Mouse (Mus musculus): Measurements from ENCODE around the gene Rhebl1.

Rhebl1 gene

DNA sequence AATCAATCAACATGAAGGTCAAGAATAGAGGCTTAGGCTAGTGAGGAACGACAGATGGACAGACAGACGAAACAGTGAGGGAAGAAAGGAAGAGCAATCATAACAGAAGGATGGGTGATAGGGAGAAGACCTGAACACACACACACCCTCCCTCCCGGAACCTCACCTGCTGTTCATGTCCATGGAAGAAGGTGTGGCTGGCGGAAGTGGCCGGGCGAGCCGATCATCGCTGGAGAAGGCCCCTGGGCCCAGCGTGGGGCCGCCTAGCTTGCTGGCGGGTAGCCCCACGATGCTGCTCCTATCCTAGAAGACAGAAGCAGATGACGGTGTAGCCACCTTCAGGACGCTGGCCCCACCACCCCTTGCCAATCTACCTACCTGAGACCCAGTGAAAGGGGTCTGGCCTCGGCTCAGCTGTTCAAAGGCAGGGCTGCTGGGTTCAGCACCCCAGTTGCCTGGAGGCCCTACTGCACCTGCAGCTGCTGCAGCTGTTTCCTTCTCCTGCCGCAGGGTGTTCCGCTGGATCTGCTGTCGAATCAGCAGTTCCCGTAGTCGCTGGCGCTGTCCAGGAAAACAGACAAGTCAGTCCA lies 43.0 kb downstream of the Rhebl1 start:
- no peak for DNase-seq (ENCODE audit: low spot score in 2 of 2)

DNA sequence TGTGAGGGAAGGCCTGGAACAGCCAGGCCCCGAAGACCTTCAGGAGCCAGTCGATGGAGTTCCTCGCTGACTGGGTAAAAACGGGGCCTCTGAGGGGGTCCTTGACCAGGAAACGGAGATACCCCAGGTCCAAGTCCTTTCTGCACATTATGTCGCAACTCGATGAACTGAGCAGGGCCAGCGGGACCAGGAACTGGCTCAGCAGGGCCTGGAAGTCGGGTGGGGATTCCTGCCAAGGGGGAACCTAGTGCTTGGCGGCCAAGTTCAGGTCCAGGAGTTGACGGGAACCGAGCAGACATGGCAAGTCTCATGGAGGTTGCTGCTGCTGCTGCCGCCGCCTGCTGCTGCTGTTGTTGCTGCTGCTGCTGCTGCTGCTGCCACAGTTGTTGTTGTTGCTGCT lies 43.7 kb downstream of the Rhebl1 start:
- DNase-seq (ENCODE audit: low spot score in 2 of 2) = no peak

DNA sequence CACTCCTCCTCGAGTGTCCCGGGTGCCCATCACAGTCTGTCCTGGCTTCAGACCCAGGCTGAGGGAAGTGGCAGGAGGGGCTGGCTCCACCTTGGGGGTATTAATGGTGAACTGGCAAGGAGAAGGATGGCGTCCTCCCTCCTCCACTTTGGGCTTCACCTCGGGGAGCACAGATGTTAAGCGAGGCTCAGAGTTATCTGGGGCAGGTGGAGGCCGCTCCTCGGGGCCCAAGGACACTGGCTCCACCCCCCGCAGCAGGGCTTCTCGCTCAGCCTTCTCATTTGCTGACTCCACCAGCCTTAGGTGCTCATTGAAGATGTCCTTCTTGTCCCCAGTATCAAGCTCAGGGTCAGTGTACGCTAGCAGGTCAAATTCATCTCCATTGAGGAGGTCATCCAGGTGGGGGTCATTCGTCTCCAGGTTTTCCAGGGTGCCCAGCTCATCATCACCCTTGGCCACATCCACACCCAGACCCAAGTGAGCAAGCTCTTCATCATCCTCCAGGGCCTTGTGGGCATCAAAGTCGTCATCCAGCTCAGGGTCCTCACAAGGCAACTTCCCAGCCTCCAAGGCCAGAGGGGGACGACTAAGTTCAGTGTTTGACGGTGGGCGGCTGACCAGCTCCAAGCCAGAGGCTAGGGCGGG lies 44.3 kb downstream of the Rhebl1 start:
- no peak for DNase-seq (ENCODE audit: low spot score in 2 of 2)

DNA sequence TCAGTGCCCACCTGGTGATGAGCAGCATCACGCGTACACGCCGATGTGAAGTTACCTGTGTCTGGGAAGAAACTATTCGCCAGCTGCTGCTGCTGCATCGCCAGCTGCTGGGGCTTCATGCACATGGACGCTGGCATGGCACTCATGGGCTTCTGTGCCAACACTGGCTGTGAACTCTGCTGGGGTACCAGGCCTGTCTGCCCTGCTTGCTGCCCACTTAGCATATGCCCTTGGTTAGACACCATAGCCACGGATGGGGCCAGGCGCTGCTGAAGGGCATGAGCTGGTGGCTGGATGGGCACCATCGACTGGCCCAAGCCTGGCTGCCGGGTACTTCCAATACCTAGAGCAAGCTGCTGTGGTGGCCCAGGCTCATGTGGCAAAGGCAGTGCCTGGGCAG lies 45.2 kb downstream of the Rhebl1 start:
- DNase-seq (ENCODE audit: low spot score in 2 of 2) = no peak

- DNase-seq (ENCODE audit: low spot score in 2 of 2) = no peak
Measured at GRCm38 (mm10) chr15:98846140-98846539, 48.2 kb downstream of the Rhebl1 start.

DNA sequence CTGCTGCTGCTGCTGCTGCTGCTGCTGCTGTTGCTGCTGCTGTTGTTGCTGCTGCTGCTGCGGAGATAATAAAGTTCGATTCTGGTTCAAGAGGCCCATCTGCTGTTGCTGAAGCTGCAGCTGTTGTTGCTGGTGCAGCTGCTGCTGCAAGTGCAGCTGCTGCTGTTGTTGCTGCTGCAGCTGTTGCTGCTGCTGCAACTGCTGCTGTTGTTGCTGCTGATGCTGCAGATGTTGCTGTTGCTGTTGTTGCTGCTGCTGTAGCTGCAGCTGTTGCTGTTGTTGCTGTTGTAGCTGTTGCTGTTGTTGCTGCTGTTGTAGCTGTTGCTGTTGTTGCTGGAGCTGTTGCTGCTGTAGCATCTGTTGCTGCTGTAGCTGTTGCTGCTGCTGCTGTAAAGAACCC lies 49.2 kb downstream of the Rhebl1 start:
- no peak for DNase-seq (ENCODE audit: low spot score in 2 of 2)

DNA sequence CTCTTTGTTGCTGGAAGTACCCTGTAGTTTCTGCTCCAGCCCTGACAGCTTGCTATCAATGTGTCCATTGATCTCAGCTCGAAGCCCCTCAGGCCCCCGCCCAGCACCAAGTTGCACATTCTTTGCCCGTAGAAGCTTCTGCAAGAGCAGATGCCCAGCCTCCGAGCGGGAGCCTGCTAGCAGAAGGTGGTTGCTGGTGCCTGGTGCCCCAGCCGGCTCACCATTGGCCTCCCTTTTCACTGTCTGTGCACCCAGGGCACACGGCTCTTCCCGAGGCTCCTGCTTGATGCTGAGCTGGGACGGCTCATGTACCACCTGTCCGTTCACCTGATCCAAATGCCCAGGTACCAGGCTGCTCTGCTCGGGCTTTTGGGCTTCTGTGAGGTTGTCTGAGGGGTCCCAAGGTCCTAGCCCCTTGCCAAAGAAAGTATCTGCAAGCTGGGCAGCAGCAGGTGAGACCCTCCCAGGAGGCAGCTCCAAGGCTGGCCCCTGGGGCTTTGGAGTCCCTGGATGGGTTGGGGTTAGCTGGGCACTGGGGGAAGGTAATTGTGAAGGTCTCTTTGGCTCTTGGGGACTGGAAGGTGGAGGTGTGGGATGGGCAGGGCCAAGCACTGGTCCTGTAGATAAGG lies 50.6 kb downstream of the Rhebl1 start:
- no peak for DNase-seq (ENCODE audit: low spot score in 2 of 2)

GRCm38 (mm10) chr15:98839671-98840585 lies 54.4 kb downstream of the Rhebl1 start:
- no peak for DNase-seq (ENCODE audit: low spot score in 2 of 2)

DNA sequence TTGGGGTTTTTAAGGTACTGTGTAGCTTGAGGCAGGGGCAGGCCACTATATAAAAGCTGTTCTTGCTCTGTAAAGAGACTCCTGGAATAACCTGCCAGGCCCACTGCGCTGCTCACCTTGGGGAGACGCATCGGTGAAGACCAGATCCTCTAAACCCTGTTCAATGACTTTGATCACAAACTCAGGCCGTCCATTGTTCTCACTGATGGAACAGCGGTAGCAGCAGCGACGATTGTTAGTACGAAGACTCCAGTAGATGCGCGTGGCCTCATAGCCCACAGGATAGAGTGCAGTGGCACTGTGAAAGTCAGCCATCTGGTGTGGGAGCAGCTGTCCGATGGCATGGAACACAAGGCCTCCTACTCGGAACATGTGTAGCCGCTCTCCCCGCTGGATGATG lies 55.2 kb downstream of the Rhebl1 start:
- DNase-seq (ENCODE audit: low spot score in 2 of 2) = no peak

DNA sequence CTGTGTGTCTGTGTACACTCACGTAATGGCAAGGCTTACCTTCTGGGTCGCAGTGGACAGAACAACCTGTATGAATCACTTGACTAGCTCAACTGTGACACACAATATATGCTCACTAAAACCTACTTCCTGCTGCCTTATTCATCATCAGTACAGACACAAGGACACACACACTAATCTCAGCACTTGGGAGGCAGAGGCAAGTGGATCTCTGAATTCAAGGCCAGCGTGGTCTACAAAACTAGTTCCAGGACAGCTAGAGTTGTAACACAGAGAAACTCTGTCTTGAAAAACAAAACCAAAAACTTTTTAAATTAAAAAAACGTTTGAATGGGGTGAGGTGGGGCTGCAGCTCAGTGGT lies 56.6 kb downstream of the Rhebl1 start:
- DNase-seq (ENCODE audit: low spot score in 2 of 2) = no peak

DNA sequence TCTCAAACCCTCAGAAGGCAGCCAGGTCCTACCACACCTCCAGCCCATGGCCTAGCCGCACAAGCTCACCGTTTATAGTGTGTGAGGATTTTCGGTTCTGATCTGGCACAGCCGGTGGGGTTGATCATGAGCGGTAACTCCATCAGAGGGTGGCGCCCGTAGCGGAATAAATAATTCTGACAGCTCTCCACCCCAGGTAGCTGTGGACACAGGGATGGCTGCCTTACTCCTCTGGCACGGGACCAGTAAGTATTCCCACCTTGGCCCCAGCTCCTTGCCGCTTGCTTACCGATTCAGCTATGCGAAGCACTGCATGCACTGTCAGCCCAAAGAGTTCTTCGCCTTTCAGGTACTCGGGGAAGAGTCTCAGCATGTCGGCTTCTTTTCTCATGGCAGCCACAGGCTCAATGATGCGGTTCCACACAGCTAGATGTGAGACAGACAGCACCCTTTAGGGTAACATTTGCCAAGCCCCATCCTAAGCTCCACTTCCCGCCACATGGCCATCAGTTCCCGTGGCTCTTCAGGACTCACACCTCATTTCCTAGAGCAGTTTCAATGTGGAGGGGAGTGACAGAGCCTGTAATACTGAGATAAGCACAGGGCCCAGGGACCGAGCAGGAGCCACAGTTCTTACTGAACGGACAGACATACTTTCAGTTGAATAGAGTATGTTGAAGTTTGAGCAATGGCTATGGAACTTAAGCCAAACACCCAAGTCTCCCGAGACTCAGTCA lies 57.2 kb downstream of the Rhebl1 start:
- DNase-seq (ENCODE audit: low spot score in 2 of 2) = no peak

GRCm38 (mm10) chr15:98835291-98835690 lies 59.0 kb downstream of the Rhebl1 start:
- DNase-seq (ENCODE audit: low spot score in 2 of 2) = no peak

DNA sequence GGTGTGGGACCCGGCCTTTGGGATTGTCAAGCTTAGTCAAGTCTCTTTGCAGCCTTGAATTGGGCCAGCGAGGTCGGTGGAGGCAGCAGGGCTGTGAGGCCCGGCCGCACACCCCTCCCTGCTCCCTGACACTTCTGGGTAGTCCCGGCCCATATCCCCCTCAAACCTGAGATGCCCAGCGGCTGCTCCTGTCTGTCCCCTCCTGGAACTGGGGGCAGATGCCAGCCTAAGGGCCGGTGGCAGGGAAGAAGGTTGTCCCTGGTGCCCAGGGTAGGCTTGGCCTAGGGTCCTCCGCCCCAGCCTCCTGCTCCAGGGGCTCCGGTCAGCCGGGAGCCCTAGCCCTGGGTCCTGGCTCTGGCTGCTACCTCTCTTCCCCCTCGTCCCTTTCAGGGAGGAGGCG lies 60.3 kb downstream of the Rhebl1 start:
- DNase-seq (ENCODE audit: low spot score in 2 of 2) = no peak

DNA sequence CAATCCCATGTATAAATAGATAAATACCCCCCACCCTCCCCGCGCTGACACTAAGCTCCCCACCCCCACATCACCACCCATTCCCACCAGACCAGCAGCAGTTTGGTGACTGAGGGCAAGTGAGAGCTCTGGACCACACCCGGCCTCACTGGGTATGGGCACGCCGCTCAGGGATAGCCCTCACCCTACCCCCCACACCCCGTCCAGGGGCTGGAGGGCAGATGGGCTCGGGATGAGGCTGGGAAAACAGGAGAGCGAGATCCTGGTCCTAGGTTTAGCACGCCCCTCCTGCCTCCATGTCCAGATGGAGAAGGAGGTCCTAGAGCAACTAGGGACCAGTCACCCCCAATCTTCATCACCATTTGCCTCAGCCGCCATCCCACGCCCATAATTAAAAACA lies 61.1 kb downstream of the Rhebl1 start:
- no peak for DNase-seq (ENCODE audit: low spot score in 2 of 2)

- DNase-seq (ENCODE audit: low spot score in 2 of 2) = no peak
Measured at GRCm38 (mm10) chr15:98832161-98833058, 61.9 kb downstream of the Rhebl1 start.

DNA sequence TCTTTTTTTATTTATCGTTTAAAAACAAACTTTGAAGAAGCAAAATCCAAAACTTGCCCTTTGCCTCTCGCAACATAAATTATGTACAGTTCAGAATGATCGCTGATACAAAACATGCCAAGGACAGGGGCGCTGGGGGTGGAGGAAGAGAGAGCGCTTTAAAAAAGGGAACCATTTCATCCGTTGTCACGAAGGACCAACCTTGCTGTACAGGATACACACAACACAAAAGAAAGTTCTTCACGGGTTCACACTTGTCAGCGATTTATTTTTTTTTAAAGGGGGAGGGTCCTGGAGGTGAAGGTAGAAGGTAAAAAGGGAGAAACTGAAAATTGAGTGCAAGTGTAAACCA lies 62.7 kb downstream of the Rhebl1 start:
- DNase-seq (ENCODE audit: low spot score in 2 of 2) = no peak

DNA sequence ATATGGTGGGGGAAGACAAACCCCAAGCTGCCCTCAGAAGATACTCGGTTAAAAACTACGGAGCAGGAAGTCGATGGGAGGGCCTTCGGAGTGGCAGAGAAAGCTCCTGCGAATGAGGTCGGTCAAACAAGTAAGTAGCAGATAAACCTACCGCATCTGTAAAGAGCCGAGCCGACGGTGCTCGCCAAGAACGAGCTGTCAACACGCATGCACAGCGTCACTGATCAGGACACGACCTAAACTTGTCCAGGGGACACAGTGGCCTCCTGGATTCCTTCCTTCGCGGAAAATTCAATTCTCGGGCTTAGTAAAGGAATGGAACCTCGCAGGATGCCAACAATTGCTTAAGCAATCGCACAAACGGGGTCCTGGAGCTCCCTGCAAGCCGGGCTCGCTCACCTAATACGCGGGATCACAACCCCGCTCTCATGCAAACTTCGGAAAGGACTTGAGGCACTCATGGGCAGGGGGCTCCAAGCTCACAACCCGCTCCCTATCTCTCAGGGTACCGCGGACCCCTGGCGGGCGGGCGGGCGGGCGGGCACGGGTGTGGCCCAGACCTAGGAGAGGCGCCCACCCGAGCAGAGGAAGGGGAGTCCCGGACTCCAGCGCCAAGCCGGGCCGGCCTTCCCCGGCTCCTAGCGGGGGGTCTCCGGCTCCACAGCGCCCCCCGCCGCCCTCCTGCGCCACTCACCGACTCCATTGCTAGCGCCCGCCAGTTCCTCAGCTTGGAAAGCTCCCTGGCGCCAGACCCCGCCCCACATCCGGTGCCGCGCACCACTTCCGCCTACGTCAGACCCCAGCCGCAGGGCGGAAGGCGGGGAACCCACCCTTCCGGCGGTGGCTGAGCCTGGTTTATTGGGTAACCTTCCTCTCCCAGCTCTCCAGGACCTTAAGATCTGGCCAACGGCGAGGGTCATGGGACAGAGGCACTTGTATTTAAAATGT lies 63.3 kb downstream of the Rhebl1 start, which contains the start of gene Prkag1:
Gene Prkag1, minus strand, starts transcription at position 786 of the 948 bp plus-strand sequence.
- peak; percentile 90 to 93 for DNase-seq (ENCODE audit: low spot score in 2 of 2)
